Mouse (Mus musculus) midbrain, embryonic 11.5 days (tissue): ENCODE measurements at regions not wholly inside any gene's neighbourhood (a gene's known extent, or its start where the extent isn't known, plus 50 kb on each side); places are given as distances from the start of the nearest gene placed in this dataset.

Experiments used
- ATAC-seq: fragments of 200-750 bp; cut with Nextera tagmentation; 2 replicates; pipeline ENCODE4 v1.8.0; 2017; ENCODE audit warnings: moderate TSS enrichment, moderate library complexity; ENCODE audit not compliant: low FRiP score
- DNase-seq: peaks from one replicate; pipeline ENCODE4 v3.0.0; 2015; ENCODE audit warnings: low spot score; ENCODE audit errors: missing footprints
- H3K27ac ChIP-seq: fragments of 300-500 bp; sonication (generic); 2 replicates; pipeline ENCODE4 v1.5.1; 2014; ENCODE audit warnings: low read depth, low read length
- H3K27me3 ChIP-seq: fragments of 300-500 bp; sonication (generic); 2 replicates; pipeline ENCODE4 v1.6.1; 2014; ENCODE audit warnings: mild to moderate bottlenecking, low read length, moderate library complexity, mixed read lengths; ENCODE audit not compliant: control insufficient read depth, insufficient read depth
- H3K36me3 ChIP-seq: fragments of 300-500 bp; sonication (generic); 2 replicates; pipeline ENCODE4 v1.6.1; 2014; ENCODE audit warnings: mild to moderate bottlenecking, low read length, moderate library complexity, mixed read lengths; ENCODE audit not compliant: control insufficient read depth, insufficient read depth
- H3K4me1 ChIP-seq: fragments of 300-500 bp; sonication (generic); 2 replicates; pipeline ENCODE4 v1.6.1; 2014; ENCODE audit warnings: low read length; ENCODE audit not compliant: control insufficient read depth, insufficient read depth
- H3K4me2 ChIP-seq: fragments of 300-500 bp; sonication (generic); 2 replicates; pipeline ENCODE4 v1.6.1; 2014; ENCODE audit warnings: mild to moderate bottlenecking, moderate library complexity
- H3K4me3 ChIP-seq: fragments of 300-500 bp; sonication (generic); 2 replicates; pipeline ENCODE4 v1.5.1; 2014; ENCODE audit warnings: low read depth, low read length
- H3K9ac ChIP-seq: fragments of 300-500 bp; sonication (generic); 2 replicates; pipeline ENCODE4 v1.6.1; 2014; ENCODE audit warnings: low read length
- H3K9me3 ChIP-seq: fragments of 300-500 bp; sonication (generic); 2 replicates; pipeline ENCODE4 v1.6.1; 2016; ENCODE audit warnings: low read length; ENCODE audit not compliant: control insufficient read depth
- WGBS: fragments of 180-500 bp; shearing (Covaris S2); extraction: QIAGEN DNeasy Blood & Tissue Kit; methylation state at CpG from one replicate; pipeline ENCODE4 v1.1.7; 2014; 5-methylcytosine and 5-hydroxymethylcytosine counted together

DNA sequence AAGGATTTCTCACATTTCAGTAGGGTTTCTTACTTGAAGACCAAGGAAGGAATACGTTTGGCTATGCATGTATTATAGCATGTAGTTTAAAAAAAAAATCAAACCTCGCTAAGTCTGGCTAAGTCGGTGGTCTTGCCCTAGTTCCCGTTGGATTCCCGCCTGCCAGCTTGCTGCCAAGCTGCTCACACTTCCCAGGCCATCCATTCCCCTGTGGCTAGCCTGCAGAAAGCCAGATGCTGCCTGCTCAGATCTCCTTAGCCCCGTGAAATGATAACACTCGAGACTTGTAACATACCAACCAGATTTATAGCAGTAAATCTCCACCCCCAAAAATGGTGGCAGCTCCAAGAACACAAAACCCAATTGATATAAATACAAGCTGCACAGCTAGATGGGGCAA lies 97.2 kb downstream of the Aldh8a1 start:
- no peaks in the 10 kb centered on the region for H3K4me1 ChIP-seq
- no peak for ATAC-seq
- WGBS, result 75% methylated on average over 7 of the region's 7 CpGs

DNA sequence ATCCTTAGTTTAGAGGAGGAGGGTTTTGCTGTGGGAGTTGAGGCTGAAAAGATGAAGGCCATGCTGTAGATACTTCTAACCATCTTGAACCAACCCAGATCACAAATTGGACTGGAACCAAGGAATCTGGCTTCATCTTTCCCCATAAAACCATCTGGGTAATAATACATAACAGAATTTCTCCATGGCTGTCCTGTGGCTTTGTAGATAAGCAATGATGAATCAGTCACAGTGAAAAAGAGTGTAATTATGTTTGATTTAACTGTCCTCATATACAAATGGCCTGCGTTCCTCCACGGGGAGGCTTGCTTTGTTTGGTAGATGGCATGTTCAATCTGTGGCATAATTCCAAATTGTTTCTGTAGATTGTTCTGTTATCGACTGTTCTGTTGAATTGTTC lies 100.9 kb downstream of the Aldh8a1 start:
- Histone ChIP-seq H3K36me3 (no peaks in the 10 kb centered on the region), H3K9me3 (no peaks in the 10 kb centered on the region), H3K9ac (no peak overlapping the region), H3K4me3 (no peak overlapping the region), H3K27ac (no peak overlapping the region), H3K4me1 (no peaks in the 10 kb centered on the region), H3K27me3 (no peaks in the 10 kb centered on the region), H3K4me2 (no peak overlapping the region)
- DNase-seq, result no peak
- ATAC-seq, result no peak
- WGBS, result 91% methylated on average over 3 of the region's 3 CpGs

More for the DNA sequence above, 97.2 kb downstream of the Aldh8a1 start:
- no peak overlapping the region for H3K4me3 ChIP-seq
- H3K4me2 ChIP-seq, result no peak overlapping the region
- DNase-seq, result no peak
- H3K27me3 ChIP-seq, result no peaks in the 10 kb centered on the region
- H3K27ac ChIP-seq, result no peak overlapping the region
- no peak overlapping the region for H3K9ac ChIP-seq
- H3K9me3 ChIP-seq, result no peaks in the 10 kb centered on the region
- H3K36me3 ChIP-seq, result no peaks in the 10 kb centered on the region

DNA sequence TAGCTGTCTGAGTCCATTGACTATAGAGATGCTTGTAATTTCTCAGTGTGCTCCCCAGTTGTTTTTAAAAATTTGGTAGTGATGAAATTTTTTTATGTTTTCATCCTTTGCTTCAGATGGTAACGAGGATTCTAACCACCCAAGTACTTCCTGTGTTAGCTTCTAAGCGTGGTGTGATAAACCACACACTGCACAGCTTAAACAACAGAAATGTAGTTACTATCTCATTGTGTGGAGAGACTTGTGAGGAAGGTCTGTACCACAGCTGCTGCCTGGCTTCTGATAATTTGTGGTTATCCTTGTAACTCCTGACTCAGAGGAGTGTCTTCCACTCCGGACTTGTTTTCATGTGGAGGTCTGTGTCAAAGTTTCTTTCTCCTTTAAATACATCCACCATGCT lies 102.3 kb downstream of the Aldh8a1 start:
- no peak overlapping the region for H3K9ac ChIP-seq
- H3K9me3 ChIP-seq, result no peaks in the 10 kb centered on the region
- WGBS, result 86% methylated on average over 3 of the region's 3 CpGs
- no peak overlapping the region for H3K4me3 ChIP-seq
- no peak overlapping the region for H3K4me2 ChIP-seq
- DNase-seq (no peak), ATAC-seq (no peak)
- H3K4me1 ChIP-seq, result no peaks in the 10 kb centered on the region
- no peak overlapping the region for H3K27ac ChIP-seq
- no peaks in the 10 kb centered on the region for H3K27me3 ChIP-seq
- H3K36me3 ChIP-seq, result no peaks in the 10 kb centered on the region

GRCm38 (mm10) chr10:21481255-21481654 lies 104.2 kb downstream of the Aldh8a1 start:
- Histone ChIP-seq H3K9ac (no peak overlapping the region), H3K4me2 (no peak overlapping the region), H3K27me3 (no peaks in the 10 kb centered on the region), H3K9me3 (no peaks in the 10 kb centered on the region), H3K4me1 (no peaks in the 10 kb centered on the region), H3K4me3 (no peak overlapping the region), H3K27ac (no peak overlapping the region), H3K36me3 (no peaks in the 10 kb centered on the region)
- no peak for ATAC-seq
- DNase-seq, result no peak
- 93% methylated on average over 3 of the region's 3 CpGs for WGBS

GRCm38 (mm10) chr10:21482055-21482454 lies 105.0 kb downstream of the Aldh8a1 start:
- ATAC-seq (no peak), DNase-seq (no peak)
- Histone ChIP-seq H3K4me3 (no peak overlapping the region), H3K9ac (no peak overlapping the region), H3K4me2 (no peak overlapping the region), H3K36me3 (no peaks in the 10 kb centered on the region), H3K4me1 (no peaks in the 10 kb centered on the region), H3K27me3 (no peaks in the 10 kb centered on the region), H3K9me3 (no peaks in the 10 kb centered on the region), H3K27ac (no peak overlapping the region)
- 63% methylated on average over 4 of the region's 4 CpGs for WGBS

DNA sequence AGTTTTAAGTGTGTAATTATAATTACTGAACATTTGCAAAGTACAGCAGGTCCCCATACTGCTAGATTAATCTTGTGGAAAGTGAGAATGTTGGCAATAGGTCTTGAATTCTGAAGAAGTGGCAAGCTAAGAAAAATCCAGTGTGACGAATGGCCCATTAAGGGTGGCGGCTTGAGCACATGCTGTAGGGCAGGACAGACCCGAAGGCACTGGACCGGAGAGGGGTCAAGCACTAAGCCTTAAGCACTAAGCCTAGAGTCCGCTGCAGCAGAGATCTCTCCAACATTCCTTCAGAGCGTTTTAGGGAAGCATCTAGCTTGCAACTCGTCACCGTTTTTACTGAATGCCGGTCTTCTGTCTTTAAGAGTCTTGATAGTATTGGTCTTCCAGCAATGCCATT lies 105.6 kb downstream of the Aldh8a1 start:
- no peak overlapping the region for H3K9ac ChIP-seq
- H3K36me3 ChIP-seq, result no peaks in the 10 kb centered on the region
- ATAC-seq (no peak), DNase-seq (no peak)
- no peaks in the 10 kb centered on the region for H3K9me3 ChIP-seq
- no peak overlapping the region for H3K27ac ChIP-seq
- H3K4me2 ChIP-seq, result no peak overlapping the region
- no peaks in the 10 kb centered on the region for H3K4me1 ChIP-seq
- H3K27me3 ChIP-seq, result no peaks in the 10 kb centered on the region
- no peak overlapping the region for H3K4me3 ChIP-seq
- 67% methylated on average over 9 of the region's 9 CpGs for WGBS

DNA sequence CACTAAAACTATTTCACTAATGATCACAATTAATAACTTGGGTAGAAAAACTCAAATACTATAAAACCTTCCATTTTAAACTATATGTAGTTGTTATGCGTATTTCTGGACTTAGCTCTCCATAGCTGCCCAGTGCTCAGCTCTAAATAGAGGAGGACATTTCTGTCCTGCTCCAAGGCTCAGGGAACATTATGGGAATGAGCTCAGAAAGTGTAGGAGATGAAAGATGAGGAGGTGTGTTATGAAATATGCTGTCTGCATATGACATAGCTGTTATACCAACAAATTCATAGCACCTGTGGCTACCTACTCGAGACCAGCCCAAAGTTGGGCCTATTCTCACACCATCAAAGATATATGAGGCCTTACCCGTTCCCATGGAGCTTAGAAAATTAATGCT lies 106.3 kb downstream of the Aldh8a1 start:
- Histone ChIP-seq H3K4me3 (no peak overlapping the region), H3K4me2 (no peak overlapping the region), H3K36me3 (no peaks in the 10 kb centered on the region), H3K9ac (no peak overlapping the region), H3K27me3 (no peaks in the 10 kb centered on the region), H3K9me3 (no peaks in the 10 kb centered on the region), H3K4me1 (no peaks in the 10 kb centered on the region), H3K27ac (no peak overlapping the region)
- DNase-seq (no peak), ATAC-seq (no peak)
- WGBS, result 90% methylated on average over 3 of the region's 3 CpGs

GRCm38 (mm10) chr10:21488374-21488930 lies 104.5 kb upstream of the 1700020N01Rik start:
- H3K9me3 ChIP-seq, result no peaks in the 10 kb centered on the region
- H3K36me3 ChIP-seq, result no peaks in the 10 kb centered on the region
- DNase-seq, result no peak
- no peak overlapping the region for H3K4me3 ChIP-seq
- 90% methylated on average over 7 of the region's 7 CpGs for WGBS
- H3K27me3 ChIP-seq, result no peaks in the 10 kb centered on the region
- no peak for ATAC-seq
- H3K4me1 ChIP-seq, result no peaks in the 10 kb centered on the region
- H3K9ac ChIP-seq, result no peak overlapping the region
- H3K4me2 ChIP-seq, result no peak overlapping the region
- no peak overlapping the region for H3K27ac ChIP-seq

- Histone ChIP-seq H3K27me3 (no peaks in the 10 kb centered on the region), H3K4me2 (no peak overlapping the region), H3K4me3 (no peak overlapping the region), H3K9ac (no peak overlapping the region), H3K27ac (no peak overlapping the region), H3K9me3 (no peaks in the 10 kb centered on the region), H3K36me3 (no peaks in the 10 kb centered on the region), H3K4me1 (no peaks in the 10 kb centered on the region)
- DNase-seq, result no peak
- ATAC-seq, result no peak
- WGBS, result 76% methylated on average over 8 of the region's 8 CpGs
These were observed 102.0 kb upstream of the 1700020N01Rik start for GRCm38 (mm10) chr10:21490910-21491309.
